Mouse (Mus musculus): ENCODE results near the gene Dot1l. TPM values are rescaled to one million over a fixed set of nuclear protein-coding genes. Genes with fewer than 3 reads are reported as not detected.

Gene Dot1l
- total RNA-seq, 2 experiments from 2014 or later: 37.2 to 65.0 TPM

GRCm38 (mm10) chr10:80756509-80756908, 1.5 kb downstream of the Dot1l start:
- intact Hi-C loops (cut with DNase I): loop anchor here (5.0 to 10.0 kb wide), 2 partner anchors 51 to 238 kb away; partner anchors contain the start of gene Amh
- no peak for DNase-seq (ENCODE audit: low spot score in 2 of 2)

- DNase-seq (ENCODE audit: low spot score in 2 of 2): peak; percentile 54 to 59
- intact Hi-C loops (cut with DNase I): loop anchor here (5.0 to 10.0 kb wide), 2 partner anchors 50 to 238 kb away; partner anchors contain the start of gene Amh
Observed at GRCm38 (mm10) chr10:80756967-80757366, 2.0 kb downstream of the Dot1l start.

GRCm38 (mm10) chr10:80757717-80758116, 2.7 kb downstream of the Dot1l start:
- intact Hi-C loops (cut with DNase I): loop anchor here (5.0 to 10.0 kb wide), 2 partner anchors 50 to 237 kb away; partner anchors contain the start of gene Amh
- DNase-seq (ENCODE audit: low spot score in 2 of 2): peak; percentile 55 to 56

GRCm38 (mm10) chr10:80758651-80759050, 3.6 kb downstream of the Dot1l start:
- intact Hi-C loops (cut with DNase I): loop anchor here (5.0 to 10.0 kb wide), 2 partner anchors 49 to 236 kb away; partner anchors contain the start of gene Amh
- peak in 1 of 2 experiments; percentile 15 for DNase-seq (ENCODE audit: low spot score in 2 of 2)

- intact Hi-C loops (cut with DNase I): no loop called here
- DNase-seq (ENCODE audit: low spot score in 2 of 2): no peak
Observed at GRCm38 (mm10) chr10:80760596-80761524, 5.9 kb downstream of the Dot1l start.

GRCm38 (mm10) chr10:80761821-80762220, 6.8 kb downstream of the Dot1l start:
- DNase-seq (ENCODE audit: low spot score in 2 of 2): no peak
- intact Hi-C loops (cut with DNase I): no loop called here

GRCm38 (mm10) chr10:80763502-80763901, 8.5 kb downstream of the Dot1l start:
- intact Hi-C loops (cut with DNase I): no loop called here
- DNase-seq (ENCODE audit: low spot score in 2 of 2): no peak

- intact Hi-C loops (cut with DNase I): no loop called here
- no peak for DNase-seq (ENCODE audit: low spot score in 2 of 2)
Observed at GRCm38 (mm10) chr10:80765746-80766145, 10.7 kb downstream of the Dot1l start.

GRCm38 (mm10) chr10:80766161-80766815, 11.3 kb downstream of the Dot1l start:
- no peak for DNase-seq (ENCODE audit: low spot score in 2 of 2)
- intact Hi-C loops (cut with DNase I): no loop called here

GRCm38 (mm10) chr10:80768365-80768764, 13.4 kb downstream of the Dot1l start:
- intact Hi-C loops (cut with DNase I): no loop called here
- no peak for DNase-seq (ENCODE audit: low spot score in 2 of 2)

GRCm38 (mm10) chr10:80773816-80774215, 18.8 kb downstream of the Dot1l start:
- intact Hi-C loops (cut with DNase I): loop anchor here (2.0 kb wide), 1 partner anchor 19 kb away; the partner anchor contains the start of gene Dot1l
- DNase-seq (ENCODE audit: low spot score in 2 of 2): no peak

GRCm38 (mm10) chr10:80774549-80774948, 19.5 kb downstream of the Dot1l start:
- DNase-seq (ENCODE audit: low spot score in 2 of 2): peak; percentile 86 to 88
- intact Hi-C loops (cut with DNase I): loop anchor here (2.0 kb wide), 1 partner anchor 20 kb away; the partner anchor contains the start of gene Dot1l

- intact Hi-C loops (cut with DNase I): loop anchor here (2.0 kb wide), 1 partner anchor 20 kb away; the partner anchor contains the start of gene Dot1l
- DNase-seq (ENCODE audit: low spot score in 2 of 2): no peak
Observed at GRCm38 (mm10) chr10:80774981-80775380, 20.0 kb downstream of the Dot1l start.

- DNase-seq (ENCODE audit: low spot score in 2 of 2): no peak
- intact Hi-C loops (cut with DNase I): loop anchor here (2.0 kb wide), 1 partner anchor 21 kb away; the partner anchor contains the start of gene Dot1l
Observed at GRCm38 (mm10) chr10:80775731-80776130, 20.7 kb downstream of the Dot1l start.

- intact Hi-C loops (cut with DNase I): no loop called here
- DNase-seq (ENCODE audit: low spot score in 2 of 2): no peak
Observed at GRCm38 (mm10) chr10:80776358-80776869, 21.4 kb downstream of the Dot1l start.

- intact Hi-C loops (cut with DNase I): no loop called here
- no peak for DNase-seq (ENCODE audit: low spot score in 2 of 2)
Observed at GRCm38 (mm10) chr10:80777123-80777522, 22.1 kb downstream of the Dot1l start.

- no peak for DNase-seq (ENCODE audit: low spot score in 2 of 2)
- intact Hi-C loops (cut with DNase I): no loop called here
Observed at GRCm38 (mm10) chr10:80779565-80779964, 24.6 kb downstream of the Dot1l start.

- DNase-seq (ENCODE audit: low spot score in 2 of 2): peak in 1 of 2 experiments; percentile 53
Observed at GRCm38 (mm10) chr10:80784302-80784701, 29.3 kb downstream of the Dot1l start.

GRCm38 (mm10) chr10:80784871-80785270, 29.9 kb downstream of the Dot1l start:
- intact Hi-C loops (cut with DNase I): loop anchor here (5.0 kb wide), 1 partner anchor 38 kb away; no protein-coding TSS in a partner anchor
- DNase-seq (ENCODE audit: low spot score in 2 of 2): no peak

More at GRCm38 (mm10) chr10:80784302-80784701, 29.3 kb downstream of the Dot1l start:
- intact Hi-C loops (cut with DNase I): loop anchor here (5.0 kb wide), 1 partner anchor 37 kb away; no protein-coding TSS in a partner anchor

GRCm38 (mm10) chr10:80785963-80786362, 31.0 kb downstream of the Dot1l start:
- no peak for DNase-seq (ENCODE audit: low spot score in 2 of 2)
- intact Hi-C loops (cut with DNase I): no loop called here

Measured in left cerebral cortex, postnatal 36 days (tissue).